Mouse (Mus musculus): ENCODE results near the gene Kdm1b. TPM values are rescaled to one million over a fixed set of nuclear protein-coding genes. Genes with fewer than 3 reads are reported as not detected.
A peak's percentile ranks its signal among the peaks of the same experiment; 100 is the strongest.

Gene Kdm1b
- polyA plus RNA-seq, 1 experiment from 2014 or later: 9.9 TPM

DNA sequence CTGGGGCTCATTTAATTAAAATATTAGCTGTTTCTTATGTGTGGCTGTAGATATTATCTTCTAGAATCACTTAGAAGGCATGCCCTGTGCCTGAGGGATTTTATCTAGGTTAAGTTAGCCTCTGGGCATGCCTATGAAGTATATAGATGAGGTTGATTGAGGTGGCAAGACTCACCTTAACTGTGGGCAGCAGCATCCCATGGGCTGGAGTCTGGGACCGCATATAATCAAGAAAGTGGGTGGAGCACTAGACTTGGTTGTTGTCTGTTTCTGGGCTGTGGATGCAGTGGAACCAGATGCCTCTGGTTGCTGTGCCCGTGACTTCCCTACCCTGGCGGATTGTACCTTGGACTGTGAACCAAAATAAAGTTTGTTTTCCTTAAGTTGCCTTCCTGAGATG lies 68.8 kb downstream of the Kdm1b start:
- 87% methylated on average over 3 of the region's 3 CpGs for WGBS
- H3K9me3 ChIP-seq (replicated peaks; ENCODE audit: control insufficient read depth, low read length): no peaks in the 10 kb centered on the region
- peaks cover 36% of the 10 kb centered on the region for H3K4me1 ChIP-seq (ENCODE audit: control insufficient read depth, insufficient read depth, low read length)
- H3K27ac ChIP-seq (ENCODE audit: low read length): no peak overlapping the region
- no peak overlapping the region for H3K4me2 ChIP-seq (ENCODE audit: low read depth, low read length)
- H3K4me3 ChIP-seq (ENCODE audit: low read length): no peak overlapping the region
- H3K36me3 ChIP-seq (ENCODE audit: control insufficient read depth, insufficient read depth): no peaks in the 10 kb centered on the region
- ATAC-seq (replicated peaks; ENCODE audit: extremely low read depth, insufficient read depth, low FRiP score): no peak
- no peaks in the 10 kb centered on the region for H3K27me3 ChIP-seq (ENCODE audit: control insufficient read depth, insufficient read depth, low read length)
- H3K9ac ChIP-seq (ENCODE audit: low read length): no peak overlapping the region

DNA sequence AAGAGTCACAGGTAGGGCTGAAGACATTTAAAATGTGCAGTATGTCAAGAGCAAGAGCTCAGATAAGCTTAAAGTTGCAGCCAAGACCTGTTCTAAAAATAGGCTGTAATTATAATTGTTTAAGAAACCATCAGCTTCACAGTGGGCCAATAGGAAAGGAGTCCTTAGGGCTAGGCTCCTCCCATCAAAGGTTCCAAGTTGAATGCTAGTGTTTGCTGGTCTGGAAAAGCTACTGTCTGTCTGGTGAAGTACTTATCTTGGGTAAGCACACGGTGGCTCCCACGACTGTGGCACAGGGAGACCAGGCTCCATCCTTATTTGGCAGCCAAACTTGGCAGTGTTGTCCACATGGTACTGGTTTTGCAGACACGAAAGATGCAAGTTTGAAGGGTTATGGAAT lies 69.6 kb downstream of the Kdm1b start:
- Histone ChIP-seq H3K4me3 (ENCODE audit: low read length) (no peak overlapping the region), H3K9ac (ENCODE audit: low read length) (no peak overlapping the region), H3K4me2 (ENCODE audit: low read depth, low read length) (peak overlapping the region; percentile 18; the same call in 1 of the 2 replicates), H3K27ac (ENCODE audit: low read length) (peak overlapping the region; percentile 67), H3K36me3 (ENCODE audit: control insufficient read depth, insufficient read depth) (no peaks in the 10 kb centered on the region), H3K9me3 (replicated peaks; ENCODE audit: control insufficient read depth, low read length) (no peaks in the 10 kb centered on the region), H3K27me3 (ENCODE audit: control insufficient read depth, insufficient read depth, low read length) (no peaks in the 10 kb centered on the region), H3K4me1 (ENCODE audit: control insufficient read depth, insufficient read depth, low read length) (peaks cover 34% of the 10 kb centered on the region)
- ATAC-seq (replicated peaks; ENCODE audit: extremely low read depth, insufficient read depth, low FRiP score): 0 out of 2 replicates have a peak, but pooled peaks have one; percentile 28
- 29% methylated on average over 3 of the region's 3 CpGs for WGBS

DNA sequence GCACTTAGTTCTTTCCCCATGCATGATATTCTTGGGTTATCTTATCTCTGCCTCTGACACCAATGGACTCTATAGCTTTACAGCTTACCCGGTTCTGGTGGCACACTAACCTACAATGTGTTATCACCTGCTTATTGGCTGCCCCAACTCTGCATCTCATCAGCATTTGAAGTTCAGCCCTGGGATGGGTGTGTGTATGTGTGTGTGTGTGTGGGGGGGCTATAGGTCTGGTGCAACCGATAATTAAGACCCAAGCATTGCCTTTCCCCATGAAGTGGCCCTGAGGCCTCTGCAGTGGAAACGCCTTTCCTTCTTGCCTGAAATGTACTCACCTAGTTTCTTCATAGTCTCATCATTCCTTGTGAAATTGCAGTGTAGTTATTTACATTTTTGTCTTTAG lies 72.7 kb downstream of the Kdm1b start:
- ATAC-seq (replicated peaks; ENCODE audit: extremely low read depth, insufficient read depth, low FRiP score): no peak
- Histone ChIP-seq H3K4me1 (ENCODE audit: control insufficient read depth, insufficient read depth, low read length) (peaks cover 23% of the 10 kb centered on the region), H3K36me3 (ENCODE audit: control insufficient read depth, insufficient read depth) (no peaks in the 10 kb centered on the region), H3K27me3 (ENCODE audit: control insufficient read depth, insufficient read depth, low read length) (no peaks in the 10 kb centered on the region), H3K4me2 (ENCODE audit: low read depth, low read length) (no peak overlapping the region), H3K4me3 (ENCODE audit: low read length) (no peak overlapping the region), H3K9me3 (replicated peaks; ENCODE audit: control insufficient read depth, low read length) (no peaks in the 10 kb centered on the region), H3K9ac (ENCODE audit: low read length) (no peak overlapping the region), H3K27ac (ENCODE audit: low read length) (no peak overlapping the region)
- 70% methylated on average over 3 of the region's 3 CpGs for WGBS

DNA sequence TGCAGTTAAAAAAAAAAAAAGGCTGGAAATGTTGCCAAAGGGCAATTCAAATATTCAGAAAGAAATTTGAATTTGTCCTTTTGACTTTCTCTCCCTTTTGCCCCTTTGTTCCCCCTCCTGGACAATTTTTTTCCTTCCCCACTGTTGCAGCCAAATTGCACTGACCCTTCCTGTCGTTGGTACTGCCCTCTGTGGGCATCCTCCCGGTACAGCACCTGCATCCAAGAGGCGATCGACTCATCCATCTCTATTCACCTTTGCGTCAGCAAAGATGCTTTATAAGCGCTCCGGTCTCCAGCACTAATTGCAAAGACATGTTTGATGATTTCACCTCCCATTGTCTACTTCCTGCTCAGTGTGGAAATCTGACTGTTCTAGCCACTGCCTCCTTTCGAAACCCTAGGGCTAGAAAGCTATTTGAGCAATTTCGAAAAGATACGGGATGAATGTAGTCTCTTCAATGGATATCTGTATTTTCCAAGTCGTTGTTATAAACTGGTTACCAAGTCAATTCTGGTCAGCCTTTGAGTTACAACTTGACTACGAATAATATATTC lies 78.1 kb downstream of the Kdm1b start:
- H3K27ac ChIP-seq (ENCODE audit: low read length): no peak overlapping the region
- H3K36me3 ChIP-seq (ENCODE audit: control insufficient read depth, insufficient read depth): no peaks in the 10 kb centered on the region
- H3K4me2 ChIP-seq (ENCODE audit: low read depth, low read length): peak overlapping the region; percentile 96; the same call in 1 of the 2 replicates
- 44% methylated on average over 12 of the region's 12 CpGs for WGBS
- no peak overlapping the region for H3K9ac ChIP-seq (ENCODE audit: low read length)
- 0 out of 2 replicates have a peak, but pooled peaks cover 2% of the 10 kb centered on the region for H3K27me3 ChIP-seq (ENCODE audit: control insufficient read depth, insufficient read depth, low read length)
- ATAC-seq (replicated peaks; ENCODE audit: extremely low read depth, insufficient read depth, low FRiP score): no peak
- no peaks in the 10 kb centered on the region for H3K9me3 ChIP-seq (replicated peaks; ENCODE audit: control insufficient read depth, low read length)
- H3K4me3 ChIP-seq (ENCODE audit: low read length): no peak overlapping the region
- peaks cover 24% of the 10 kb centered on the region for H3K4me1 ChIP-seq (ENCODE audit: control insufficient read depth, insufficient read depth, low read length)

DNA sequence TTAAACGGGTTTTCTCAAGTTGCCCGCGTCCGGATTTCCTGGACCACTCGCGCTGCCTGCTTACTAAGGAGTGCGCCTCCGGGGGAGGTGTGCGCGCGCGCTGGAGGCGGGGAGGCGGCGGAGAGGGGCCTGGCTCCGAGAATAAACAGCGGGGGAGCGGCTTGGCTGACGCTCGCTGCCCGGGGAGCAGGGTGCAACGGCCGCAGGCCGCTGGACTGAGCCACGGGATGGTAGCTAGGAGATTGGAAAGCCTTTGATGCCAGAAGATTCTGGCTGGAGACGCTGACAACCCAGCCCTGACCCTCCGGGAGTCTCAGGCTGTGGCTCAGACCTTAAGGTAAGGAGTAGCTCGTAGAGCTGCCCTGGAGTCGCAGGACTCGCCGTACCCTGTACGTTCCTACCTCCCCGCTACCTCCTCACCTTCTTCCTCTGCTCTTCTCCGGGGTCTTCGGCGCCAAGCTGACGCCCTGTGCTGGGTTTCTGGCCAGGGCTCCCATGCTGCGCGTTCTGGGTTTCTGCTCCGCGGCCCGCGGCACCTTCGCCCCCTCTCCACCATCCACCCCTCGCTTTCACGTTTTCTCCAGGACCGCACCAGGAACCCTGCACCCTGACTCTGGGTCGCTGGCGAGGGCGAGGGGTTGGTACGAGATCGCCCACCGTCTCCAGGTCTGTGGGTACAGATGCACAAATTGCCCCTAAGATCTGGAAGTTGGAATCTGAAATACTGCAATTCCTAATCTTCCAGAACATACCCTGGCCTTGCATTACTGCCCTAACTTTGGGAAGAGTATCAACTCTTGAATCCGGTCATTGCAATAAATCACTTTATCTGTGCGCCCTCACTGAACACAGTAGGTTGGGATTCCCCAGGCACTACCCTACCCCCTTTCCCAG lies 79.5 kb downstream of the Kdm1b start, which contains the start of gene Rnf144b:
Rnf144b (plus strand) TSS at position 120 of the 894 bp plus-strand sequence.
- H3K9me3 ChIP-seq (replicated peaks; ENCODE audit: control insufficient read depth, low read length): no peaks in the 10 kb centered on the region
- H3K9ac ChIP-seq (ENCODE audit: low read length): peak within 1 kb of the TSS; percentile 89
- peaks cover 24% of the 10 kb centered on the region for H3K4me1 ChIP-seq (ENCODE audit: control insufficient read depth, insufficient read depth, low read length)
- peak within 1 kb of the TSS; percentile 70 for H3K27ac ChIP-seq (ENCODE audit: low read length)
- peak; percentile 79 for ATAC-seq (replicated peaks; ENCODE audit: extremely low read depth, insufficient read depth, low FRiP score)
- H3K36me3 ChIP-seq (ENCODE audit: control insufficient read depth, insufficient read depth): no peaks in the 10 kb centered on the region
- 2% methylated on average over 53 of the region's 55 CpGs for WGBS
- peak within 1 kb of the TSS; percentile 96 for H3K4me2 ChIP-seq (ENCODE audit: low read depth, low read length)
- H3K27me3 ChIP-seq (ENCODE audit: control insufficient read depth, insufficient read depth, low read length): 0 out of 2 replicates have a peak, but pooled peaks cover 2% of the 10 kb centered on the region
- H3K4me3 ChIP-seq (ENCODE audit: low read length): peak within 1 kb of the TSS; percentile 79

DNA sequence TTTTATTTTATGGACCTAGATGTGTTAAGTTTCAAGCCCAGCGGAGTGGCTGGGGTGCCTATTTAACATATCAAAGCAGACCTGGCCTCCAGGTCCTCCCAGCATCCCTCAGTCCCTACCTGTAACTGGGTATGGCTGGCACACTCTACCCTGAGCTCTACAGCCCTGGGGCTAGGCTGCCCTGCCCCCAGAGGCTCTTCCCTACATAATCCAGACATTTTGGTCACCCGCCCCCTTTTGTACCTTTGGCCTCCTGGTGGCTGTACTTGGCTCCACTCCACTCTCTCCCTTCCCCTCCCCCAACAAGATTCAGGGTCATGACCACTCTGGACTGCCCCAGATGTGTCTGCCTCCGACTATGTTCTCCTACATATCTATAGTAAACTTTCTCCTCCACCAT lies 81.2 kb downstream of the Kdm1b start:
- Histone ChIP-seq H3K27me3 (ENCODE audit: control insufficient read depth, insufficient read depth, low read length) (0 out of 2 replicates have a peak, but pooled peaks cover 2% of the 10 kb centered on the region), H3K27ac (ENCODE audit: low read length) (no peak overlapping the region), H3K4me1 (ENCODE audit: control insufficient read depth, insufficient read depth, low read length) (peaks cover 28% of the 10 kb centered on the region), H3K9ac (ENCODE audit: low read length) (no peak overlapping the region), H3K36me3 (ENCODE audit: control insufficient read depth, insufficient read depth) (no peaks in the 10 kb centered on the region), H3K4me3 (ENCODE audit: low read length) (no peak overlapping the region), H3K9me3 (replicated peaks; ENCODE audit: control insufficient read depth, low read length) (no peaks in the 10 kb centered on the region), H3K4me2 (ENCODE audit: low read depth, low read length) (no peak overlapping the region)
- no peak; the same call in 1 of the 2 replicates for ATAC-seq (replicated peaks; ENCODE audit: extremely low read depth, insufficient read depth, low FRiP score)
- WGBS: 42% methylated on average over 3 of the region's 3 CpGs

DNA sequence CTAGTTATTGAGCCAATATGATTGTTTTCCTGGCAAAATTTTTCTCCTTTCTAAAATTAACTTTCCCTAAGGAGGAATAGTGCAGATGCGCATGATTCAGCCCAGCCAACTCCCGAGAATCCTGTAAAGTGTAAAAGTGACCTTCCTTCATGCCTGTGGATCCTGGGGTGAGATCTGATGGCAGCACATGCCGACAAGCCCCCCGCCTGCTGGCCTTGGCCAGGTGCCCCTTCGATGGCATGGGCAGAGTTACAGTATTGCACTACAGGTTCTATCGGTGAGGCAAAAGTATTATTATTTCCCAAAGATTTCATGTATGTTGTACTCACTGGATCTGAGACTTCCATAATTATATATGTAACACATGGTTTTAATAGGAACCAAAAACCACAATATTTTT lies 81.7 kb downstream of the Kdm1b start:
- 0 out of 2 replicates have a peak, but pooled peaks cover 2% of the 10 kb centered on the region for H3K27me3 ChIP-seq (ENCODE audit: control insufficient read depth, insufficient read depth, low read length)
- H3K9ac ChIP-seq (ENCODE audit: low read length): no peak overlapping the region
- no peaks in the 10 kb centered on the region for H3K9me3 ChIP-seq (replicated peaks; ENCODE audit: control insufficient read depth, low read length)
- peaks cover 33% of the 10 kb centered on the region for H3K4me1 ChIP-seq (ENCODE audit: control insufficient read depth, insufficient read depth, low read length)
- H3K36me3 ChIP-seq (ENCODE audit: control insufficient read depth, insufficient read depth): no peaks in the 10 kb centered on the region
- no peak overlapping the region for H3K4me3 ChIP-seq (ENCODE audit: low read length)
- no peak overlapping the region for H3K4me2 ChIP-seq (ENCODE audit: low read depth, low read length)
- WGBS: 66% methylated on average over 6 of the region's 6 CpGs
- no peak for ATAC-seq (replicated peaks; ENCODE audit: extremely low read depth, insufficient read depth, low FRiP score)
- no peak overlapping the region for H3K27ac ChIP-seq (ENCODE audit: low read length)

DNA sequence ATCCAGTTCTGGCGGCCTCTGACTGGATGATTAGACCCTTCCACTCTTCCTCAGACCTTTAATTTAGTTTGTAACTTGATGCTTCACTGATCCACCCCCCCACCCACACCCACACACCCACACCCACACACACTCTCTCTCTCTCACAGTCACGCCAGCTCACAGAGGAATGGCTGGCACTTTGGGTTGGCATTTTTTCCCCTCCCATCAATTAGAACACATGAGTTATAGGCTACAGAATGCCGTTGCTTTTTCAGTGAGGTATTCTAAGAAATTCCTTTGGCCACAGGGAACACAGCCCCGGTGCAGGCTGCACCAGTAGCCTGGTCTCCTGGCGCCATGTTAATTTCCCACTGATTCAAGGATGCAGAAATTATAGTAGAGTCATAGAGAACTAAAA lies 82.3 kb downstream of the Kdm1b start:
- Histone ChIP-seq H3K27ac (ENCODE audit: low read length) (no peak overlapping the region), H3K9ac (ENCODE audit: low read length) (no peak overlapping the region), H3K4me3 (ENCODE audit: low read length) (no peak overlapping the region), H3K9me3 (replicated peaks; ENCODE audit: control insufficient read depth, low read length) (no peaks in the 10 kb centered on the region), H3K4me1 (ENCODE audit: control insufficient read depth, insufficient read depth, low read length) (peaks cover 33% of the 10 kb centered on the region), H3K27me3 (ENCODE audit: control insufficient read depth, insufficient read depth, low read length) (0 out of 2 replicates have a peak, but pooled peaks cover 2% of the 10 kb centered on the region), H3K36me3 (ENCODE audit: control insufficient read depth, insufficient read depth) (no peaks in the 10 kb centered on the region), H3K4me2 (ENCODE audit: low read depth, low read length) (no peak overlapping the region)
- no peak for ATAC-seq (replicated peaks; ENCODE audit: extremely low read depth, insufficient read depth, low FRiP score)
- WGBS: 79% methylated on average over 5 of the region's 5 CpGs

DNA sequence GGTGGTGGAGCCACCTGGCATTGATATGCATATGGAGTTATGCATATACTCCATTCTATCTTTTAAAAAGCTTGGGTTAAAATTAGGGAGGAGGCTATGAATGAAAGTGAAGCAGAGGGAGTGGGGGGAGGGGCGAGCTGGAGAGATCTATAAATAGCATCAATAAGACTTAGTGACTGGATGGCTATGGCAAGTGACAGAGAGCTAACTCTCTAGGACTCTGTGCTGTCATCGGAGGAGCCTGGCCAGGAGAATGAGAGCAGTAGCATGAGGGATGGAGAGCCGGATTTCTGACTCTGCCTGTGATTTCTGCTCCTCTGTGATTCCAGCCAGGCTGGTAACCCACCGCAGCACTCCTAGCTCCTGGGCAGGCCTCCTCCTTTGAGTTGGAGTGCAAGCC lies 85.8 kb downstream of the Kdm1b start:
- peak overlapping the region; percentile 38; the same call in 1 of the 2 replicates for H3K4me2 ChIP-seq (ENCODE audit: low read depth, low read length)
- 41% methylated on average over 4 of the region's 4 CpGs for WGBS

More for the DNA sequence above, 85.8 kb downstream of the Kdm1b start:
- Histone ChIP-seq H3K9me3 (replicated peaks; ENCODE audit: control insufficient read depth, low read length) (no peaks in the 10 kb centered on the region), H3K36me3 (ENCODE audit: control insufficient read depth, insufficient read depth) (0 out of 2 replicates have a peak, but pooled peaks cover 2% of the 10 kb centered on the region), H3K4me1 (ENCODE audit: control insufficient read depth, insufficient read depth, low read length) (peaks cover 17% of the 10 kb centered on the region), H3K9ac (ENCODE audit: low read length) (no peak overlapping the region), H3K27me3 (ENCODE audit: control insufficient read depth, insufficient read depth, low read length) (no peaks in the 10 kb centered on the region), H3K4me3 (ENCODE audit: low read length) (no peak overlapping the region), H3K27ac (ENCODE audit: low read length) (peak overlapping the region; percentile 74)
- ATAC-seq (replicated peaks; ENCODE audit: extremely low read depth, insufficient read depth, low FRiP score): peak; percentile 80
